Mouse (Mus musculus): Measurements from ENCODE around the gene Olfr448. TPM values are rescaled to one million over a fixed set of nuclear protein-coding genes. Genes with fewer than 3 reads are reported as not detected.

Olfr448 gene
- polyA plus RNA-seq (2012; rRNA removed) = not detected in 2 replicates

DNA sequence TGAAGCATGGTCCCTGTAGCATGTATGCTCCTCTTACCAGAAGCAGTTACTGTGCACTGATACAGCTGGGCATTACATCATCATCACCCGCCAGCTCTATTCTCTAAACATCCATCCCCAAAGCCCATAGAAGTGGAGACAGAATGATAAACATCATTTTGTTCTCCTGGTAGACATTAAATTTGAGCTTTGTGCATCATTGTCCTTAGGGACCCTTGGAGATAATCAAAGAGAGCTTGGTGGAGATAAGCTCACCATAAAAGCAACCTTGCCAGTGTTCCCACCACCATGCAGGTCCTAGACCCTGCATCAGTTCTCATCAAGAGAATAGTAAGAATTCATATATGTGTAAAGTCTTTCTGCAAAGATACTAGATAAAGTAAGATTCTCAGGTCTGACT is at the start of gene Olfr448:
Gene Olfr448, plus strand, starts transcription at position 301 of the 400 bp plus-strand sequence.

GRCm38 (mm10) chr6:42908578-42908977 is 18.3 kb downstream of the Olfr448 start, which contains the start of gene Olfr447:
Olfr447 (plus strand) TSS chr6:42908878.

GRCm38 (mm10) chr6:42921077-42921476 is 30.8 kb downstream of the Olfr448 start, which contains the start of gene Olfr446:
Olfr446 (plus strand) TSS chr6:42921377.

Other genes starting within 250 kb of the Olfr448 start
- 2.4 and 3.3 TPM in 2 replicates for gene Tcaf2, start 245.2 kb upstream of the Olfr448 start, polyA plus RNA-seq (2012; rRNA removed)
- gene Tcaf1, start 180.4 kb upstream of the Olfr448 start, polyA plus RNA-seq (2012; rRNA removed) = 3.0 and 3.2 TPM in 2 replicates
- not detected in 2 replicates for gene Olfr453, start 151.1 kb upstream of the Olfr448 start, polyA plus RNA-seq (2012; rRNA removed)
- not detected in 2 replicates for gene Olfr38, start 134.0 kb upstream of the Olfr448 start, polyA plus RNA-seq (2012; rRNA removed)
- not detected in 2 replicates for gene Olfr452, start 105.3 kb upstream of the Olfr448 start, polyA plus RNA-seq (2012; rRNA removed)
- gene Olfr450, start 78.5 kb upstream of the Olfr448 start, polyA plus RNA-seq (2012; rRNA removed) = not detected in 2 replicates
- not detected in 2 replicates for gene Olfr449, start 56.1 kb upstream of the Olfr448 start, polyA plus RNA-seq (2012; rRNA removed)
- gene Olfr447, start 18.4 kb downstream of the Olfr448 start, polyA plus RNA-seq (2012; rRNA removed) = not detected in 2 replicates
- not detected in 2 replicates for gene Olfr446, start 30.9 kb downstream of the Olfr448 start, polyA plus RNA-seq (2012; rRNA removed)
- gene Olfr444, start 58.6 kb downstream of the Olfr448 start, polyA plus RNA-seq (2012; rRNA removed) = not detected in 2 replicates
- not detected in 2 replicates for gene Olfr441, start 215.9 kb downstream of the Olfr448 start, polyA plus RNA-seq (2012; rRNA removed)